Comparison of ENCODE assay signal across 8 mouse cellular contexts in the genomic region with DNA sequence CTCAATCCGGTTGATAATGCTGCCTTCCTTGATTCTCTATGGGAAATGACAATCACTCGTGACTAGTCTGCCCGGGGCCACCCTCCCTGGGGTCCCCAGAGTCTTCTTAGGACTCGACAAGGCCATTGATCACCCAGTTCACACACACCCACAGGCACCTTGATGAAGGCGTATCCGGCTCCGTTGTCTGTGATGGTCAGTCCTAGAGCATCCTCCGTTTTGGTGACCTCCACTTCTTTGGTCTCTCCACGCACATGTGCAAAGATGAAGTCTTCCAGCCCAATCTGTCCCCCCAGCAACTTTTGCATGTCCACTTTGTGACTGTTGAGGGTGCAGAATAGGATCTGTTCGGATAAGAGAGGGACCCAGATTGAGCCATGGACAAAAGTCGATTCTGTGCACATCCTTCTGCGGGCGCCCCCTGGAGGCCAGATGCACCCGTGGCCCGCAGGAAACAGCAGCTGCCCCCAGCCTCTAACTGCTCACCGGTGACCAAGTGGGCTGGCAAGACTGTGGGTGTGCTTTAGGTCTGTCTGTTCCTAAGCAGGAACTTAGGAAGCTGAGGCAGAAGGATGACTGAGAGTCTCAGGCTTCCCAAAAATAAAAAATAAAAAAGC. TPM values are rescaled to one million over a fixed set of nuclear protein-coding genes. Genes with fewer than 3 reads are reported as not detected.
DNase-seq lines count a peak whose midpoint lies in the region; ATAC-seq and TF ChIP-seq lines count a peak whose summit lies in the region.

No protein-coding gene starts in this region.

- DNase-seq in hindbrain, embryonic 10.5 days (ENCODE audit: low spot score) = peak; percentile 74
- DNase-seq in 416B (ENCODE audit: low read depth) = peak; percentile 74
- peak; percentile 65 for DNase-seq in Muller cell, postnatal 12 days (ENCODE audit: inconsistent ontology term)
- peak; percentile 78 for DNase-seq in kidney, postnatal 0 days (ENCODE audit: low spot score)
- DNase-seq in mesoderm, embryonic 11.5 days (ENCODE audit: low read depth, low spot score) = peak; percentile 74
- DNase-seq in ovary, postnatal 10 days (ENCODE audit: low spot score) = no peak

- peaks cover 15% of the 10 kb centered on the region for H3K36me3 ChIP-seq in hindbrain, embryonic 10.5 days
- H3K36me3 ChIP-seq in hindbrain, embryonic 16.5 days (ENCODE audit: control insufficient read depth, insufficient read depth, low read length) = no peaks in the 10 kb centered on the region
- H3K36me3 ChIP-seq in kidney, postnatal 0 days (ENCODE audit: insufficient read depth, low read length) = no peaks in the 10 kb centered on the region

- no peak for ATAC-seq in hindbrain, embryonic 16.5 days
- ATAC-seq in common myeloid progenitor, adult 5-6 weeks (replicated peaks; ENCODE audit: low read depth, poor library complexity, severe bottlenecking) = peak; percentile 53
- no peak for ATAC-seq in kidney, postnatal 0 days (replicated peaks; ENCODE audit: low FRiP score, low read depth)

- H3K4me1 ChIP-seq in hindbrain, embryonic 10.5 days (replicated peaks) = peaks cover 41% of the 10 kb centered on the region
- peaks cover 8% of the 10 kb centered on the region for H3K4me1 ChIP-seq in hindbrain, embryonic 16.5 days (ENCODE audit: control insufficient read depth, insufficient read depth, low read depth, low read length)
- 0 out of 2 replicates have a peak, but pooled peaks cover 1% of the 10 kb centered on the region for H3K4me1 ChIP-seq in kidney, postnatal 0 days (replicated peaks; ENCODE audit: insufficient read depth, low read length)

- WGBS in hindbrain, embryonic 10.5 days = 32% methylated on average over 16 of the region's 16 CpGs
- WGBS in hindbrain, embryonic 16.5 days = 30% methylated on average over 16 of the region's 16 CpGs
- WGBS in kidney, postnatal 0 days = 35% methylated on average over 16 of the region's 16 CpGs

- H3K27me3 ChIP-seq in hindbrain, embryonic 10.5 days (ENCODE audit: insufficient read depth, poor library complexity, severe bottlenecking) = peaks cover 91% of the 10 kb centered on the region
- peaks cover 40% of the 10 kb centered on the region for H3K27me3 ChIP-seq in hindbrain, embryonic 16.5 days (replicated peaks; ENCODE audit: control insufficient read depth, insufficient read depth, low read length)
- 0 out of 2 replicates have a peak, but pooled peaks cover 18% of the 10 kb centered on the region for H3K27me3 ChIP-seq in kidney, postnatal 0 days (ENCODE audit: insufficient read depth, low read length)

- 0 out of 2 replicates have a peak overlapping the region, but pooled peaks have one; percentile 5 for H3K4me3 ChIP-seq in hindbrain, embryonic 10.5 days
- H3K4me3 ChIP-seq in hindbrain, embryonic 16.5 days (ENCODE audit: low read length) = no peak overlapping the region
- H3K4me3 ChIP-seq in kidney, postnatal 0 days (replicated peaks; ENCODE audit: low read depth, low read length) = no peak overlapping the region

- H3K27ac ChIP-seq in hindbrain, embryonic 10.5 days = no peak overlapping the region
- H3K27ac ChIP-seq in hindbrain, embryonic 16.5 days (ENCODE audit: low read depth, low read length) = no peak overlapping the region
- H3K27ac ChIP-seq in kidney, postnatal 0 days = no peak overlapping the region

- no peaks in the 10 kb centered on the region for H3K9me3 ChIP-seq in hindbrain, embryonic 10.5 days
- H3K9me3 ChIP-seq in hindbrain, embryonic 16.5 days (ENCODE audit: control insufficient read depth, low read length) = no peaks in the 10 kb centered on the region
- no peaks in the 10 kb centered on the region for H3K9me3 ChIP-seq in kidney, postnatal 0 days (replicated peaks; ENCODE audit: low read length)

- no peak overlapping the region for H3K4me2 ChIP-seq in hindbrain, embryonic 16.5 days (ENCODE audit: low read length)
- H3K4me2 ChIP-seq in kidney, postnatal 0 days (ENCODE audit: low read length) = no peak overlapping the region

- TF ChIP-seq CTCF in kidney, postnatal 0 days (IDR thresholded peaks at IDR 0.05; ENCODE audit: low read depth) = peak; percentile 85

- no peak overlapping the region for H3K9ac ChIP-seq in hindbrain, embryonic 16.5 days (ENCODE audit: low read depth, low read length)
- no peak overlapping the region for H3K9ac ChIP-seq in kidney, postnatal 0 days (ENCODE audit: low read depth, low read length)

RNA-seq across cellular contexts. Expression of a gene that starts 1.6 kb away (rescaled TPM):
- not detected in 2 replicates for polyA plus RNA-seq in hindbrain, embryonic 10.5 days (2016; fragmentation: Nextera tagmentation; extraction: Ambion mirVana)
- polyA plus RNA-seq in hindbrain, embryonic 16.5 days (2015; fragmentation: Nextera tagmentation; extraction: Ambion mirVana) = not detected in 2 replicates
- total RNA-seq in common myeloid progenitor, adult 5-6 weeks (2017) = not detected in 2 replicates
- 0.07 and 0.13 TPM in 2 replicates for polyA plus RNA-seq in kidney, postnatal 0 days (2015; fragmentation: Nextera tagmentation; extraction: Ambion mirVana)

RNA-seq across cellular contexts. Expression of a gene that starts 8.8 kb away (rescaled TPM):
- polyA plus RNA-seq in hindbrain, embryonic 10.5 days (2016; fragmentation: Nextera tagmentation; extraction: Ambion mirVana) = 111 and 128 TPM in 2 replicates
- polyA plus RNA-seq in hindbrain, embryonic 16.5 days (2015; fragmentation: Nextera tagmentation; extraction: Ambion mirVana) = 31.7 TPM in 2 replicates
- 33.2 and 35.5 TPM in 2 replicates for total RNA-seq in common myeloid progenitor, adult 5-6 weeks (2017)
- 92.4 and 99.0 TPM in 2 replicates for polyA plus RNA-seq in kidney, postnatal 0 days (2015; fragmentation: Nextera tagmentation; extraction: Ambion mirVana)

RNA-seq across cellular contexts. Expression of a gene that starts 12.9 kb away (rescaled TPM):
- 3.3 and 3.6 TPM in 2 replicates for polyA plus RNA-seq in hindbrain, embryonic 10.5 days (2016; fragmentation: Nextera tagmentation; extraction: Ambion mirVana)
- 5.4 and 6.3 TPM in 2 replicates for polyA plus RNA-seq in hindbrain, embryonic 16.5 days (2015; fragmentation: Nextera tagmentation; extraction: Ambion mirVana)
- total RNA-seq in common myeloid progenitor, adult 5-6 weeks (2017) = 3.4 and 4.2 TPM in 2 replicates
- 16.1 and 17.5 TPM in 2 replicates for polyA plus RNA-seq in kidney, postnatal 0 days (2015; fragmentation: Nextera tagmentation; extraction: Ambion mirVana)

RNA-seq across cellular contexts. Expression of a gene that starts 15.8 kb away (rescaled TPM):
- polyA plus RNA-seq in hindbrain, embryonic 10.5 days (2016; fragmentation: Nextera tagmentation; extraction: Ambion mirVana) = 9.2 and 12.9 TPM in 2 replicates
- polyA plus RNA-seq in hindbrain, embryonic 16.5 days (2015; fragmentation: Nextera tagmentation; extraction: Ambion mirVana) = 17.5 and 19.0 TPM in 2 replicates
- 8.7 and 17.4 TPM in 2 replicates for total RNA-seq in common myeloid progenitor, adult 5-6 weeks (2017)
- polyA plus RNA-seq in kidney, postnatal 0 days (2015; fragmentation: Nextera tagmentation; extraction: Ambion mirVana) = 11.3 and 11.6 TPM in 2 replicates

RNA-seq across cellular contexts. Expression of a gene that starts 20.5 kb away (rescaled TPM):
- polyA plus RNA-seq in hindbrain, embryonic 10.5 days (2016; fragmentation: Nextera tagmentation; extraction: Ambion mirVana) = 53.2 and 58.8 TPM in 2 replicates
- 26.3 and 30.6 TPM in 2 replicates for polyA plus RNA-seq in hindbrain, embryonic 16.5 days (2015; fragmentation: Nextera tagmentation; extraction: Ambion mirVana)
- total RNA-seq in common myeloid progenitor, adult 5-6 weeks (2017) = 27.9 and 35.1 TPM in 2 replicates
- 24.5 and 26.4 TPM in 2 replicates for polyA plus RNA-seq in kidney, postnatal 0 days (2015; fragmentation: Nextera tagmentation; extraction: Ambion mirVana)
